Mouse (Mus musculus) hindbrain, embryonic 11.5 days (tissue): ENCODE results near the gene Zbtb20. TPM values are rescaled to one million over a fixed set of nuclear protein-coding genes. Genes with fewer than 3 reads are reported as not detected.

Source experiments
- ATAC-seq: fragments of 200-750 bp; cut with Nextera tagmentation; 2 replicates; pipeline ENCODE4 v1.8.0; 2017; ENCODE audit warnings: mild to moderate bottlenecking, moderate TSS enrichment, moderate library complexity; ENCODE audit not compliant: low FRiP score
- DNase-seq: peaks from one replicate; pipeline ENCODE4 v3.0.0-alpha.2; 2015; ENCODE audit warnings: low spot score
- H3K27ac ChIP-seq: fragments of 300-500 bp; sonication (generic); 2 replicates; pipeline ENCODE4 v1.5.1; 2014; ENCODE audit warnings: mild to moderate bottlenecking, low read depth, low read length
- H3K27me3 ChIP-seq: fragments of 300-500 bp; sonication (generic); 2 replicates; pipeline ENCODE4 v1.6.1; 2014; ENCODE audit warnings: mild to moderate bottlenecking, low read length, moderate library complexity, mixed read lengths; ENCODE audit not compliant: control insufficient read depth, insufficient read depth
- H3K36me3 ChIP-seq: fragments of 300-500 bp; sonication (generic); 2 replicates; pipeline ENCODE4 v1.6.1; 2014; ENCODE audit warnings: mild to moderate bottlenecking, low read length, moderate library complexity, mixed read lengths; ENCODE audit not compliant: control insufficient read depth, insufficient read depth
- H3K4me1 ChIP-seq: fragments of 300-500 bp; sonication (generic); replicated peaks from 2 replicates; pipeline ENCODE4 v1.6.1; 2014; ENCODE audit warnings: low read length, mixed read lengths; ENCODE audit not compliant: control insufficient read depth, insufficient read depth
- H3K4me2 ChIP-seq: fragments of 300-500 bp; sonication (generic); replicated peaks from 2 replicates; pipeline ENCODE4 v1.6.1; 2014; ENCODE audit warnings: mild to moderate bottlenecking, low read depth, low read length
- H3K4me3 ChIP-seq: fragments of 300-500 bp; sonication (generic); 2 replicates; pipeline ENCODE4 v1.5.1; 2014; ENCODE audit warnings: low read depth, low read length
- H3K9ac ChIP-seq: fragments of 300-500 bp; sonication (generic); 2 replicates; pipeline ENCODE4 v1.6.1; 2014; ENCODE audit warnings: low read depth, low read length
- H3K9me3 ChIP-seq: fragments of 300-500 bp; sonication (generic); 2 replicates; pipeline ENCODE4 v1.6.1; 2016; ENCODE audit warnings: low read length; ENCODE audit not compliant: control insufficient read depth
- WGBS: fragments of 180-500 bp; shearing (Covaris S2); extraction: QIAGEN DNeasy Blood & Tissue Kit; methylation state at CpG from one replicate; pipeline ENCODE4 v1.1.7; 2014; 5-methylcytosine and 5-hydroxymethylcytosine counted together
- polyA plus RNA-seq: library from polyadenylated mRNA; unstranded; fragments of >200 nt; fragmentation: Nextera tagmentation; extraction: Ambion mirVana; gene quantifications from 2 replicates; pipeline ENCODE4 v1.2.1, GENCODE M21; 2014

Gene Zbtb20
- polyA plus RNA-seq, 1 experiment from 2014 or later: 64.1 TPM

DNA sequence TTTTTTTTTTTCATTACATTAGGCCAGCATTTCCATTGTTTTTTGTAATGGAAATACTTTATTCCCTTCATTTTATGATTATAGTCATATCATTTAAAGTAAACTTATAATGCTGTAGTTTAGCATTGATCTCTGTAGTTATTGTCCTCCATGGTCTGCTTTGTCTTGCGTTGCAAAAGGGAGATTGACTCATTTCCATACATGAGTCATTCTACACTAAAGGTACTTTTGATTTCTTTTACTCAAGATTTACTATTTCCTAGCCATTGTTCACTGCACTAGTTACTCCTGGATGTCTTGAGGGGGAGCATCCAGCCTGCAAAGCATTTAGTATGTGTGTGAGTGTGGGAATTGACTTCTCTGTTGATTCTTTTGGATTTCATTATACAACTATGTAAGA is 24.6 kb downstream of the Zbtb20 start:
- ATAC-seq: no peak
- Histone ChIP-seq H3K4me1 (no peaks in the 10 kb centered on the region), H3K9me3 (no peaks in the 10 kb centered on the region), H3K36me3 (no peaks in the 10 kb centered on the region), H3K27ac (no peak overlapping the region), H3K27me3 (no peaks in the 10 kb centered on the region), H3K4me3 (no peak overlapping the region), H3K9ac (no peak overlapping the region), H3K4me2 (no peak overlapping the region)
- 95% methylated on average over 1 of the region's 1 CpGs for WGBS
- DNase-seq: no peak

DNA sequence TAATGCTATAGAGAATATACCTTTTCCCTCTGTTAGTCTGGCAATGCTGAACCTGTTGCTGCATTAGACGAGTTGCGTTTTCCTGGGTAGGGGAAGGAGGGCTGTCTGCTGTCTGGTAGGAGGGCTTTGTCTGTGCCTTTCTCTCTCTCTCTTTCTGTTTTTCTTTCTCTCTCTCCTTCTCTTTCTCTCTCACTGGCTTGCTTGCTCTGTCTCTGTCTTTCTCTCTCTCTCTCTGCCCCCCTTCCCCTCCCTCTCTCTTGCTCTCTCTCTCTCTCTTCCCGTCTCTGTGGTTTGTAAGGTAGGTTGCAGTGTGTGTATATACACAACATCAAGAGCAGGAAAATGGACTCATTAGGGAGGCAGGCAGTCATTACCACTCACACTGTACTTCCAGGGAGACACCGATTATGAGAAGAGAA is 31.6 kb downstream of the Zbtb20 start:
- no peak overlapping the region for H3K4me3 ChIP-seq
- 56% methylated on average over 4 of the region's 4 CpGs for WGBS
- DNase-seq (no peak), ATAC-seq (no peak)
- no peak overlapping the region for H3K9ac ChIP-seq
- H3K4me2 ChIP-seq: no peak overlapping the region
- no peaks in the 10 kb centered on the region for H3K9me3 ChIP-seq
- H3K36me3 ChIP-seq: no peaks in the 10 kb centered on the region
- H3K27me3 ChIP-seq: no peaks in the 10 kb centered on the region
- no peaks in the 10 kb centered on the region for H3K4me1 ChIP-seq
- H3K27ac ChIP-seq: no peak overlapping the region

DNA sequence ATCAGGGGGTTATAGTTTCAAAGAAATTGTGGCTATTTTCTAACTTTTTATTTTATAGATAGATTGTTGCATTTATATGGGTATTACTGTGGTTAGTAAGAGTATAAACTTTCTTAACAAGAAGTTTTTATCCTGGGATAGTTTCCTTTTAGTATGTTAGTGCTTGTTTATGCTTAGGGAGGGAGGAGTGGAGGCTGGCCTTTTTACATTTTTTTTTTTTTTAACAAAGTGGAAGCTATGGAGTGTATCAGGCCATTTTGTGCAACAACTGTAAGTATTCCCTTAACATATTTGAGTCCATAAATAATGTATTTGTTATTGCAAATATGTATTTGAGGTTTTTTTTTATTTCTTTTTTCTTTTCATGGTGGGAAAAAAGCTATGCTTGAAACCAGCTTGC is 32.7 kb downstream of the Zbtb20 start:
- DNase-seq: no peak
- Histone ChIP-seq H3K27me3 (no peaks in the 10 kb centered on the region), H3K27ac (no peak overlapping the region), H3K9me3 (no peaks in the 10 kb centered on the region), H3K4me3 (no peak overlapping the region), H3K9ac (no peak overlapping the region), H3K36me3 (no peaks in the 10 kb centered on the region), H3K4me1 (no peaks in the 10 kb centered on the region), H3K4me2 (no peak overlapping the region)
- ATAC-seq: no peak

DNA sequence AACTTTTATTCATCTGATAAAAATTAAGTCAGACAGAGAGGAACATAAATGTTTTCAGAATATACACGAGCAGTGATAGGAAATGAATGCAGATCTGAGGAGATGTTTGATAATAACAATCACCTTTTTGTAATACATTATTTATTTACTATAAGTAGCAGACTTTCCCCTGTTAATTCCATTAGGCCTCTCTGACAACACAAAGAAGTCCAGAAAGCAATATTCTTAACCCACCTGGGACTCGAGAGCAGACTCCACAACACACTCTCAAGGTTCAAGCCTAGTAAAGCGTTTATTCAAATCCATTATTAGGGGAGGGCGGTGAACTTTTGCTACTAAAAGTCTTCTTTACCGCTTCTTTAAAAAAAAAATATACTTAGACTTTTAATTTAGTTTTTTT is 33.2 kb downstream of the Zbtb20 start:
- Histone ChIP-seq H3K36me3 (no peaks in the 10 kb centered on the region), H3K4me1 (no peaks in the 10 kb centered on the region), H3K9ac (no peak overlapping the region), H3K27me3 (no peaks in the 10 kb centered on the region), H3K9me3 (no peaks in the 10 kb centered on the region), H3K4me2 (no peak overlapping the region), H3K4me3 (no peak overlapping the region), H3K27ac (no peak overlapping the region)
- DNase-seq (no peak), ATAC-seq (no peak)
- WGBS: 83% methylated on average over 5 of the region's 5 CpGs

DNA sequence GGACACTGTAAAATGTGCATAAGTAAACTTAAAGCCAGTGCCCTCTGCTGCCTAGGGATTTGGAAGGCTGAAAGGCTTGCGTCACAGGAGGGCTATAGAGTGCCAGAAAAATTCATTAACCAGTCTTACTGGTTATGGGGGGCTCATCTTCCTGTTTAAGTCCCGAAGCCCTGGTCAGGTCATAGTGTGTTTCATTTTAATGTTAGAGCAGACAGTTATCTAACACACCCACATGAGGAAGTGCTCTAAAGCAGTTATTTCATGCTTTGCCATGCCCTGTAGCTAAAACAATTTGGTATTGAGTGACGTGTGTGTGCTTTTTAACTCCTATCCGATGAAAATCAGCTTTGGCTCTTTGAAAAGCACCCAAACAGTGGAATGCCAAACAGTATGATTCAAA is 34.3 kb downstream of the Zbtb20 start:
- DNase-seq (no peak), ATAC-seq (no peak)
- no peaks in the 10 kb centered on the region for H3K27me3 ChIP-seq
- WGBS: 56% methylated on average over 4 of the region's 4 CpGs
- H3K9me3 ChIP-seq: no peaks in the 10 kb centered on the region
- no peak overlapping the region for H3K4me3 ChIP-seq
- H3K4me1 ChIP-seq: no peaks in the 10 kb centered on the region
- no peak overlapping the region for H3K27ac ChIP-seq
- no peak overlapping the region for H3K4me2 ChIP-seq
- H3K9ac ChIP-seq: no peak overlapping the region
- H3K36me3 ChIP-seq: no peaks in the 10 kb centered on the region

DNA sequence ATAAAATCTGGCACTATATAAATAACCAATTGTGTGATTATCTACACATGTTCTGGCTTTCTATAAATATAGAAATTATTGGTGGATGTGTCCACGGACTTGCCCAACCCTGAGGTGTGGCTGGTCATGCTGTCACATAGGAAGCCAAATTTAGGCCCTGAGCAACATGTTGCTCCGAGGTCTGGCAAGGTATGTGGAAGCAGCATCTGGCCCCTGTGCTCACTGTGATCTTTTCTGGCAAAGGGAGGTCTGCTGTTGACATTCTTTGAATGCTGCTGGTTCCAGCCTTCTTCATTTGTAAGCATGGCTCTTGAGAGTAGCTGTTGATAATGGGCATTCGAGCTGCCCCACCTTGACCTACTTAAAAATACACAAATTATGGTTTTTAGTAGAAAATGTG is 35.0 kb downstream of the Zbtb20 start:
- ATAC-seq (no peak), DNase-seq (no peak)
- Histone ChIP-seq H3K4me1 (no peaks in the 10 kb centered on the region), H3K4me3 (no peak overlapping the region), H3K27ac (no peak overlapping the region), H3K36me3 (no peaks in the 10 kb centered on the region), H3K9me3 (no peaks in the 10 kb centered on the region), H3K4me2 (no peak overlapping the region), H3K27me3 (no peaks in the 10 kb centered on the region), H3K9ac (no peak overlapping the region)
- 76% methylated on average over 3 of the region's 3 CpGs for WGBS

DNA sequence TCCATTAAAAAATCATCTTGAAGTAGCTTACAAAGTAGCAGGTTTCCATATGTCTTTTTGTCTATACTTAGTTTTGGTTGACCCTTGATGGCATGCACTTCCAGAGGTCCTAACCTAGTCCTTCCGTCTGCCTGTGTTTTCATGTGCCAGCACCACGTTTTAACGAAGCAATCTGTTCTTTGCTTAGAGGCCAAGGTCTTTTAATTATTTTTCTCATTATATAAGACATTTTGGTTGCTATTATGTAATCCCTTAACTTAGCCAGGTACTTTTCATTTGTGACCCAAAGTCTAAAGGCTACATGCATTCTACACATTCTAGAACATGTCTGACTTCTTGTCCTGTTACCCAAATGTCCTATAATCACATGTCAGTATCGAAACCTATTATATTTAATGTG is 35.6 kb downstream of the Zbtb20 start:
- Histone ChIP-seq H3K36me3 (no peaks in the 10 kb centered on the region), H3K9me3 (no peaks in the 10 kb centered on the region), H3K27me3 (no peaks in the 10 kb centered on the region), H3K4me1 (no peaks in the 10 kb centered on the region), H3K4me2 (no peak overlapping the region), H3K4me3 (no peak overlapping the region), H3K27ac (no peak overlapping the region), H3K9ac (no peak overlapping the region)
- ATAC-seq (no peak), DNase-seq (no peak)
- 88% methylated on average over 4 of the region's 4 CpGs for WGBS

DNA sequence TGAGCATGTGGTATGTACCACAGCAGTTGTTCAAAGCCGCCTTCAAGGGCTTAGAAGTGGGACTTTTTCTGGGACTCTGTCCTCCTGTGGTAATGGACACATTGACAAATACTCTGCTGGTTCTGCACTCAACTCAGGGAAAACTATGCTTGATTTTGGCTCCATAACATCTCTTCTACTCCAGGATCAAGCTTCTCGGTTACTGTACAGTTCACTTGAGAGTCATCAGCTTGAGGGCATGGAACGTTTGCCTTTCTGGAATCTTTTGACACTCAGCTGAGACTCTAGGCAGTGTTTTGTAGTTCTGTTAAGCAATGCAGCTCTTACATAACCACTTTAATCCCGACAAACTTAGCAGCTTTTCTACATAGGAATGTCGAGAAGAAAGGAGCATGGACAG is 36.1 kb downstream of the Zbtb20 start:
- no peak overlapping the region for H3K9ac ChIP-seq
- ATAC-seq (no peak), DNase-seq (no peak)
- no peaks in the 10 kb centered on the region for H3K9me3 ChIP-seq
- no peak overlapping the region for H3K4me2 ChIP-seq
- no peak overlapping the region for H3K4me3 ChIP-seq
- 85% methylated on average over 5 of the region's 5 CpGs for WGBS
- H3K27ac ChIP-seq: no peak overlapping the region
- H3K27me3 ChIP-seq: no peaks in the 10 kb centered on the region
- no peaks in the 10 kb centered on the region for H3K36me3 ChIP-seq
- H3K4me1 ChIP-seq: no peaks in the 10 kb centered on the region

DNA sequence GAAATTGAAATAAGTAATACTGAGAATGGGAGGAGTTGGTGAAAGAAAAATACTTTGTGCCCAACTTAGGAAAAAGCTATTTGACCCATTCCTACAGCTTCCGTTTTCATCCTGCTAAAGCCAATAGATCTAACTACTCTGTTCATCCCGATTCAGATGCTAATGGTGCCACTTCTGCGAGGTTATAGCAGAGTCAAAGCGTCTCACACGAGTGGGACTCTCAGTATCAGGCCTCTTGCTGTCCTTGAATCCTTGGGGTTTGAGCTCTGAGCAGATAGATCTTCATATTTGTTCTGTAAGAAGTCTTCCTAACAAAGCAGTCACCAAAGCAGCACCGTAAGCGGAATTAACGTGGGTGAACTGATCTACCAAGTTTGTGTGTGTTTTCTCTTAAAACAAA is 37.6 kb downstream of the Zbtb20 start:
- Histone ChIP-seq H3K27ac (no peak overlapping the region), H3K4me3 (no peak overlapping the region), H3K36me3 (no peaks in the 10 kb centered on the region), H3K4me1 (no peaks in the 10 kb centered on the region), H3K4me2 (no peak overlapping the region), H3K9me3 (no peaks in the 10 kb centered on the region), H3K27me3 (no peaks in the 10 kb centered on the region), H3K9ac (no peak overlapping the region)
- WGBS: 67% methylated on average over 8 of the region's 8 CpGs
- ATAC-seq (no peak), DNase-seq (no peak)
